Mouse (Mus musculus): ENCODE data around the gene Gm10181.
"Not testable (repeated sequence)": the region's sequence is repeated elsewhere in the genome, so short reads cannot be mapped to it uniquely, and the experiment has no call there.

Gm10181 gene

GRCm38 (mm10) chr9:25089122-25089521 lies at the start of gene Gm10181:
Gene Gm10181 (plus strand): TSS chr9:25089422.
- DNase-seq (ENCODE audit: low spot score in 2 of 2): no peak

GRCm38 (mm10) chr9:25041665-25042064 lies 47.6 kb upstream of the Gm10181 start:
- peak in 1 of 2 experiments; percentile 18 for DNase-seq (ENCODE audit: low spot score in 2 of 2)

DNA sequence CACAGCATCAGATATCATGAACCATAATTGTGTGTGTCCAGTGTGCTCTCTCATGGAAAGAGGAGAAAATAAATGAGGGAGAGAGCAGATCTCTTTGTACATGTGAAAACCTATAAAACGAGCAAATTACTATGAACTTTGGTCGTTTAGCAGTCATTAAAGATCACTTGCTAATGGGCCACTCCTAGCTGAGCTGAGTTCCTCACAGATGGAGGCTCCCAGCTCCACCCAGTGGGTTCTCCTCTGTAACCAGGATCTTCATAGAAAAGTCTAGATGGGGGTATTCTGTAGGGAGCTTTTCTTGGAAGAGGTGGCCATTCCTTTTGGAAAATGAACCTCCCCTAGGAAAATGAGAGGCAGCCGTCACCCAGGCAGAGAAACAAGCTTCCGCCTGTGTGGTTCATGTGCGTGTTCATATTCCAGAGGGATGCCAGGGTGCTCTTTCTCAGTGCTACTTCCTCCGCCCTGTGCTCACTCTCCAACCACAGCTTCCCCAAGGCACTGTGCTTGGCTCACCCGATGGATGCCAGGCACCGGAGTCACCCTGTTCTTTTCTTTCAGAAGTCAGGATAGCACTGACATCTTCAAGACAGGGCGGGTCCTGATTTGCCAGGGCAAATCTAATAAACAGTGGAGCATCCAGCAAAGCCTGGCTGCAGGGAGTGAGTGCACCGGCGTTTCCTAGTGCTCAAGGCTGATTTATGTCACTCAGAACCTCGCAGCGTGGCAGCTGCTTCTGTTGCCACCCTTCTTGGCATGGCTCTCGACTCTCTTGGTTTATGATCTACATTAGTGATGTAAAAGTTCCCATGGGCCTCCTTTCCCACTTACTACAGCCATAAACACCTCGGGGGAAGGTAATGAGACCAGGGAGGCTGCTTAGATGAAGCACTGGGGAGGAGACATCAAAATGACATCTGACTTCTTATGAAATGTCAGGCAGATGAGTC lies 46.8 kb upstream of the Gm10181 start:
- DNase-seq (ENCODE audit: low spot score in 2 of 2): no peak

DNA sequence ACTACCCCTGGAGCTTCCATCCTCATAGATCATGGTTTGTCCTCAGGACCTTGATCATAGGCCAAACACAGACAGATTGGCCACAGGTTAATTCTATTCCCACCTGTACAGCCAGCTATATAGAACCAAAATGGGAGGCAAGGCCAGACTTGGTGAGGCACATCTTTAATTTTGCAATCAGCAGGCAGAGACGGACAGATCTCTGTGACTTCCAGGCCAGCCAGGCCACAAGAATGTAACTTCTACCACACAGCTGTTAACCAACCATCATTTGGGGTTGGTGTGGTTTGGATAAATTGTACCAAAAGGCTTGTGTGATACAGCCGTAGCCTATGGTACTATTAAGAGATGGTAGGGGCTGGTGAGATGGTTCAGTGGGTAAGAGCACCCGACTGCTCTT lies 44.9 kb upstream of the Gm10181 start:
- DNase-seq (ENCODE audit: low spot score in 2 of 2): no peak

GRCm38 (mm10) chr9:25048289-25048688 lies 40.9 kb upstream of the Gm10181 start:
- no peak for DNase-seq (ENCODE audit: low spot score in 2 of 2)

- no peak for DNase-seq (ENCODE audit: low spot score in 2 of 2)
Observed at GRCm38 (mm10) chr9:25048940-25049339, 40.3 kb upstream of the Gm10181 start.

- no peak for DNase-seq (ENCODE audit: low spot score in 2 of 2)
Observed at GRCm38 (mm10) chr9:25051901-25052300, 37.3 kb upstream of the Gm10181 start.

DNA sequence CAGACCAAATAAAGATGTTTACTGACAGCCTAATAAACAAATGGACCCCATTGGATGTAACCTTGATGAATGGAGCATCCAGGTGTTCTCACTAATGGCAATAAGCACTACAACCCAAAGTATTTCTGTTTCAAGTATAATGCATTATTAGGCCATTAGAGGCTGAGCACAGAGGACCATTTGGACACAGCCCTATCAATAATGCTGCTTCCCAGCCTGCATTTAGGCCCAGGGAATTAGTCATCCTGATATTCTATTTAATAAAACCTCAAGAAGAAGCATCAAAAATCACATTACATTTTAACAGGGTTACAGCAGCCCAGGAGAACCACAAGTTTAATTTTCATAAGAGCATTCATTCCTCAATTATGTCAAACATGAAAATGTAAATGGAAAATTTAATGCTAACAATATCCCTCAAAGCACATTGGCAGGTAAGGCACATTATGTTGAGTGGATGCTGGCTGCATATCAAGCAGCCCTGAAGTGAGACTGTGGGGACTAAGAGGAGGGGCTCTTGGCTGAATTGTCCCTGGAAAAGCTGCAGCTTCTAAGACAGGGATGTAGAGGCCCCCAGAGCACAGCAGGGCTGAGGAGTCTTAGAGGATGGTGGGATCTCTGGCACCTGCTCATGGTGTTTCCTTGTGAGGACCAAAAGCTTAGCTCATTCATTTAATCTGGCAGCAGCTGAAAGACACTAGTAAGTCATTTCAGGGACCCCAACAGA lies 33.4 kb upstream of the Gm10181 start:
- DNase-seq (ENCODE audit: low spot score in 2 of 2): no peak

DNA sequence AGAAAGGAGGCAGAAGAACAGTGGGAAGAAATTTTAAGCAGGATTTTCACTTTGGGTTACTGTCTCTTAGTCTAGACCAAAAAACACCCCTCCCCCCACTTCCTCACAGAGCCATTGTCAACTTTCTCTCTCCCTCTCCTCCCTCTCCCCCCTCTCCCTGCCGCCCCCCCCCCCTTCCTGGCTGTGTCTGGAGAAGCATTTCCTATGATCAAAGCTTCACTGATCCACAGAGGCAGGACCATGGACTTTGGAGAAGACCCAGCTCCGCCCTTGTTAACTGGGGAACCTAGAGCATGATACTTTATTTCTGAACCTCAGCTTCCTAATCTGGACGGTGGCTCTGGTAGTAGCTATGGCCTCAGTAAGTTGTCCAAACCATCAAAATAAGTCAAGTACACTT lies 30.5 kb upstream of the Gm10181 start:
- DNase-seq (ENCODE audit: low spot score in 2 of 2): no peak

DNA sequence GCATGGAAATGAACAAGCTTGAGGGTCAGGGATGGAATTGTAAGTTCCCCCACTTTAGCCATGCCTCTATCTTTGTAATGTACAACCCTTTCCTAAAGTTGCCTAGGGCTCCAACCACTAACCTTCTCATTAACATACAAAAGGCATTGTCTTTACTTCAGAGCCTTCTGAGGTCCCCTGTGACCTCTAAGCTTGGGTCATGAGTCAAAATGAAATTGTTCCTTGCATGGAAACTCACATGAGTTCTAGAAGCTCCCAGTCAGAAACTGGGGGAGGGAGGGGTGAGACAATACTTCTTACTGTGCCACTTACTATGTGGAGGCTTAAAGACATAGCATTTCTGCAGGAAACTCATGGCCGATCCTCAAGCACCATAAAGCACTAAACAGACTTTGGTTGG lies 16.6 kb upstream of the Gm10181 start:
- DNase-seq (ENCODE audit: low spot score in 2 of 2): no peak

- no peak for DNase-seq (ENCODE audit: low spot score in 2 of 2)
Observed at GRCm38 (mm10) chr9:25075977-25076376, 13.2 kb upstream of the Gm10181 start.

DNA sequence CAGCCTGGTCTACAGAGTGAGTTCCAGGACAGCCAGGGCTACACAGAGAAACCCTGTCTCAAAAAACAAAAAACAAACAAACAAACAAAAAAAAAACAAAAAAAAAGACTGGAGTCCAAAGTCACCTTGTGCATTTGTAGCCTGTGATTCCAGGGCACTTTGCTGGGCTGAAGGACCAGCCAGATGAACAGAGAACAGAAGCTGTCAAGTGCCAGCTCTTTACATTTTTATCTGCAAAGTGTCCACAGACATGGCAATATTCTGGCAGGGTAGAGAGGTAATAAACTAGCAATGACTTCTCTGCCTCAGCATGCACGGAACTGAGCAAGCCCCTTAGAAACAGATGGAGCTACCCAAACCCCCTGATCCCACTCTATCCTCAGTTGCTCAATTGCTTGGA lies 12.7 kb upstream of the Gm10181 start:
- no peak for DNase-seq (ENCODE audit: low spot score in 2 of 2)

DNA sequence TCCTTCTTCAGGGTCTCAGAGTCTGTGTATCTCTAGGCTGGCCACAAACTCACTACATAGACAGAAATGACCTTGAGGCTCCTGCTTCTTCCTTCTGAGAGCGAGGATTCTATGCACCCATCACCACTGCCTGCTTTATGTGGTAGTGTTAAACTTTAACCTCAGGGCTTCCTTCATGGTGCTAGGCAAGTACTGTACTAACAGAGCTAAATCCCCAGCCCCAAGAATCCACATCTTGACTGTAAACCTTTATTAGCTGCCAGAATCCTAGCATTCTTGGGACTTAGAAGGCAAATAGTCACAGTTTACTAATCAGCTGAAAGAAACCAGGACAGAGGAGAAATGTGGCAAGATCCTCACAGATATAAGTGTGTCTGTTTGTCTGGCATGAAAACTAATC lies 1.6 kb downstream of the Gm10181 start:
- DNase-seq (ENCODE audit: low spot score in 2 of 2): no peak

DNA sequence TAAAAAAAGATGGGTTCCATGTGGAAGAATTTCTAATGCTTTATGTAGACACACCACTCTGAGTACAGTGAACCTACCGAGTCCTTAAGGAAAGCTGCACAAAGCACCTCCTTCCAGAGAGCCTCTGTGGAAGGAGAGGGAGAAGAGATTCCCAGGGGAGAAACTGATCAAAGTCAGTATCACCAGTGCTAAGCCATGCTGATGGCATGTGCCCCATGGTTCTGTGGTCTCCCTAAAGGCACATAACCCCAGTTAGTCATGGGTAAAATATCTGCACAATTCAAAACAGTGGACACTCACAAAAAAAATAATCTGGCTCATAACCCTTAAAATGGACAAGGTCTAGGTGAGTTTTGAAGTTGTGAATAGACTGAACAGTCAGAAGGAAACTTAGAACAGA lies 13.7 kb downstream of the Gm10181 start:
- no peak for DNase-seq (ENCODE audit: low spot score in 2 of 2)

DNA sequence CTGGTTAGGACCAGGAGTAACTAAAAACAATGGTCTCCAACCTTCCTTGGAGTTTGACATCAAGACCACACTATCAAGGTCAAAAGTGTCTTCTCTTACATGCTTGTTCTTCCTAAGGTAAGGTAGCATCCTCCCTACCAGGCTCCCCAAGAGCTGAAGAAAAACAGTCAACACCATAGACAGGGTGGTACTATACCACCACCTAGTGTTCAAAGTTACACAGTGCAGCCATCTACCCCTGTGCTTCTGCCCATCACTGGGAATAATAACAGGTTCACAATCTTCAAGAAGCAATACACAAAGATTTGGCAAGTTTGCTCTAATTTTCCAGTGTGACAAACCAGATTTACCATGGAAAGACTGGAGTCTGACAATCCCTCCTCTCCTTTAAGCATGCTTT lies 15.4 kb downstream of the Gm10181 start:
- DNase-seq (ENCODE audit: low spot score in 2 of 2): peak in 1 of 2 experiments; percentile 50

DNA sequence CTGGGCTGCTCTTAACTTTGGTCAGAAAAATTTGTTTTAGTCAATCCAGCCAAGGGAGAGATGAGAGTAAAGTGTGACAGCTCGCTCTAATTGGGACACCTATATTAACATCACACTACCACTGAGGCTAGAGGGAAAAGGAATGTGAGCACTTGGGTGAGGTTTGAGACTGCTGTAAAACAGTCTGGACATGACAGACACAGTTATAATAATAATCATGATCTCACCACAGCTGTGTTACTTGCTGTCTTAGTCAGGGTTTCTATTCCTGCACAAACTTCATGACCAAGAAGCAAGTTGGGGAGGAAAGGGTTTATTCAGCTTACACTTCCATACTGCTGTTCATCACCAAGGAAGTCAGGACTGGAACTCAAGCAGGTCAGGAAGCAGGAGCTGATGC lies 34.4 kb downstream of the Gm10181 start:
- DNase-seq (ENCODE audit: low spot score in 2 of 2): not testable (repeated sequence)

DNA sequence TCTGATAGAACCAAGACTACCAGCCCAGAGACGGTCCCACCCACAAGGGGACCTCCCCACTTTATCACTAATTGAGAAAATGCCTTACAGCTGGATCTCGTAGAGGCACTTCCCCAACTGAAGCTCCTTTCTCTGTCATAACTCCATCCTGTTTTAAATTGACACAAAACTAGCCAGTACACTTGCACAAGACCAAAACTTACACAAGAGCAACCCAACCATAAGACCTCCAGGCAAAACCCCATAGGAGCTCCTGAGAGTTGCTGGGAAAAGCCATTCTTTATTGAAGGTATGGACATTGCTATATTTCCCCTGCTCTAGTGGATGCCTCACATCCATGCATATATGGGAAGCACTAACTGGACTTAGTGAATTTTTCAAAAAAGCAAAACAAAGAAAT lies 34.8 kb downstream of the Gm10181 start:
- DNase-seq (ENCODE audit: low spot score in 2 of 2): no peak

- DNase-seq (ENCODE audit: low spot score in 2 of 2): no peak
Observed at GRCm38 (mm10) chr9:25132253-25132652, 43.0 kb downstream of the Gm10181 start.

DNA sequence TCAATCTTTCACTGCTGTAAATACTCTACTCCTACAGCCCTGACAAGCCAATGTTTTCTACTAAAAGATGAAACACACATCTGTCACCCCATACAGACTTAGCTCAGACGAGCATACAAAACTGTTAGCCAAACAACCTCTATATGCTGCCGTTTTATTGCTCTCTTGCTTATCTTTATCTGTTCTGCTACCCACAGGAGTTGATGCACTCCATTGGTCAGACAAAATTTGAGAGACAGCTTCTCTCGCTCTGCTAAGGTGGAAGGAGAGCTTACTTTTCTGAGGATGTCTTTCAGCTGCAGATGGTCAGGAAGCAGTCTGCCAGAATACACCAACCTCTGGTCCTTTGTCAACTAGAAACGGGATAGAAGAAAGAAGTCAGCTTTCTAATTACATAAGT lies 43.7 kb downstream of the Gm10181 start:
- no peak for DNase-seq (ENCODE audit: low spot score in 2 of 2)

DNA sequence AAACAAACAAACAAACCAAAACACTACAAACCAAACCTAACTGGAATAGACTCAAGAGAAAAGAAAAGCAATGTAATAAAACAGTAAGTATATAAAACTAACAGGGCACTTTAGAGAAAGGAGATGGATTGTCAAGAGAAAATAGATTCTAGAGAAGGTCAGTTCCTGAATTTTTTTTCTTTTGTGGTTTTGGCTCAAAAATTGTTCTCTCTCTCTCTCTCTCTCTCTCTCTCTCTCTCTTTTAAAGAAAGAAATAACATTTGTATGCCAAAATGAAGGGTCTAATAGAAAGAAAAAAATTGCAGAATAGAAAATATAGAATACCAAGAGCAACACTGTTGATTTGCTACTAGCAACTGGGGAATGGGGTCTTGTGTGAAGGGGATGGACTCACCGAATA lies 49.7 kb downstream of the Gm10181 start:
- no peak for DNase-seq (ENCODE audit: low spot score in 2 of 2)
